Mouse (Mus musculus) erythroblast, embryonic 14.5 days (primary cell): Measurements from ENCODE around the gene Inka2.

Experiments used
- GATA1 ChIP-seq: IDR thresholded peaks from 2 replicates; pipeline ENCODE4 v1.6.1; 2012; ENCODE audit warnings: low read length, inconsistent platforms, mixed read lengths
- TAL1 ChIP-seq: IDR thresholded peaks from 3 replicates; pipeline ENCODE4 v1.6.1; 2012; ENCODE audit warnings: low read length, inconsistent platforms, mixed read lengths

DNA sequence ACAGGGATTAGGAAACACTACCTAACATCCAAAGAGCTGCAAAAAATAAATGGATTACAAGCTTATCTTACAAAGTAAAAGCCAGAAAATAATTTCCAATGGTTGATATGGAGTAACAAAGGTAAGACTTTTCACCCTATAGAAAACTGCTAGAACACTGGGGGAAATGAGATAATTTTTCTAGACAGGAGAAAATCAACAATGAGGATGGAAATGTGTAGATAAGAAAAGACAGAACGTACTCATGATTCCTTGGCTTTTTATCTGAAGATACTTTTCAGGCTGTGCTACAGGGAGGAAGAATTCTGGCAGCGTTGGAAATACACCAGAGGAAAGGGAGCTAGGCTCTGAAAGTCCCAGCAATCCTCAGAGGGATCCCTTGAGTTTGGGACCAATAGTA is 46.4 kb downstream of the Inka2 start:
- TF ChIP-seq TAL1 (no peak), GATA1 (no peak)
